Mouse (Mus musculus): ENCODE results near the gene Efna3.

DNA sequence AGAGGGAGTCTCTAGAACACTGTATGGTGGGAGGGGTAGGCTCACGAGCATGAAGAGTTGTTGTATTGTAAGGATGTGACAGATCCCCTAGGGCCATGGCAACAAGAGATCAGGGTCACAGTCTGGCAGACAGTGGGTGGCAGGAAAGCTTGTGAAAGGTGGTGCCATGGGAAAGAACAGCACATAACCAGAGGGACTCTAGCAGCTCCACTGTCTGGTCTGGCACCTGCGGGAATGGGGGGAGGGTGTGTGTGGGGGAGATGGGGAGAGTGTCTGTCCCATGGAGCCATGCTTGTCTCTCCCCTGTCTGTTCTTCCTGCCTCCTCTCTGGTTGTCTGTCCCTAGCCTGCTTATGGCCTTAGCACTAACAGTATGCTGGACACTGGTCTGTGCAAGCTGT lies 37.2 kb downstream of the Efna3 start:
- TF ChIP-seq CTCF (IDR thresholded peaks at IDR 0.05; ENCODE audit: borderline replicate concordance, extremely low read depth, insufficient read depth, insufficient read length): no peak
- no peak for TF ChIP-seq POLR2A (IDR thresholded peaks at IDR 0.05; ENCODE audit: borderline replicate concordance, extremely low read depth, insufficient read depth, insufficient read length, poor library complexity, severe bottlenecking)
